Mouse (Mus musculus) fibroblast of lung, adult 2 months (primary cell): ENCODE data around the gene Cdh23.
A peak's percentile ranks its signal among the peaks of the same experiment; 100 is the strongest.

Experiments
- DNase-seq: peaks from one replicate; pipeline ENCODE4 v3.0.0-alpha.2; 2011; ENCODE audit warnings: low read depth

Gene Cdh23

DNA sequence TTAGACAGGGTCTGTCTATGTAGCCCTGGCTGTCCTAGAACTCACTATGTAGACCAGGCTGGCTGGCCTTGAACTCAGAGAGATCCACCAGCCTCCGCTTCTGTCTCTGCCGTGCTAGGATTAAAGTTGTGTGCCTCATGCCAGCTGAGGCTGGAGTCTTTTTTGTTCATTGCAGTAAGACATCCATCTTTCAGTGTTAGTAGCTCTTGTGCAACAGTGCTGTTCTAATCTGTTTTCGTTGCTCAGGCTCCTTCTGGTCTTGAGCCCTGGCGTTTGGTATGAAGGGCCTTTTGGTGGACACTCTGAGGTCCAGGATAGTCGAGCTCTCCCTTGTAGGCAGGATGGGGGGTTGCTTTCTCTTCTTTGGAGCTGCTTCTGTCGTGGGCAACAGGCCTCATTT is 332.9 kb downstream of the Cdh23 start:
- DNase-seq = no peak

DNA sequence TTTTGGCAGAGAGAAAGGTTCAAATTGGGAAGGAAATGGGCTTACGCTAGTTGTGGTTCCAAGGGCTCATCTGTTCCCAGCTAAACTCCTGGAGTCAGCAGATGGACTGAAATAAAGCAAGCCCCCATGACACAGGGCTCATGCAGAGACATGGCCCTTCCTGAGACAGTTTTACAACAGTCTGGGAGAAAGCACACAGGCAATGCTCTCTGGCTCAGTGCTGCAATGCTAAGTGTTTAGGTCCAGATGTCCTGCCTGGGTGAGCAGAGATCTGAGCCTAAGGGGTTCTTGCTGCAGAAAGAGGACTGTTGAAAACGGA is 334.0 kb downstream of the Cdh23 start:
- DNase-seq = no peak

DNA sequence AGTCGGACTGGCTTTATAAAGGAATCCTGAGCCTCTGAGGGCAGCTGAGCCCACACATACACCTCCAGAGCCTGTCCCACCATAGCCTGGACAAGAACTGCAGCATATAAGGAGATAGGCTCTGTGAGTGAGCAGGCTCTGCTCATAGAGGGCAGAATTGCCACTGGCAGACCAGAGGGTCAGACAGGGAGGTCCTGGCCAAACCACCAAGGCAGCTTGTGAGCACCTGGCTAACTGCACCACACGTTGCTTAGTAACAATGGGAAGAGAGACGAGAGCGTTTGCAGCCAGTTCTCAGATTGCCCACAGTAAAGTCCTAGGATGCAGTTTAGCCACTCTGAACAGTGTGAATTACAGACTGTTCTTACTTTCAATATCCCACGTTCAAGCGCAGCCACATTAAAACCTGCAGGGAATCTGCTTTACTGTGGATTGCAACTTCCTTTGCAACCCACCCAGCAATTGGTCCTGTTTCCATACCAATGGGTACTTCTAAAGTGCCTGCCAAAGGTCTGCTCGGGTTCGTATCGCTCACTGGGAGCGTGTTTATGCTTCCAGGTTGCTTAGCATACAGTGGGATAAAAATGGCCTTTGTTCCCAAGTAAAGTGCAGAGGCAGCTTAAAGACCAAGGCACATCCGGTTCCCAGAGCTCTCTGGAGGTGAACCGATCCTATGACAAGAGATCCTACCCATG is 334.5 kb downstream of the Cdh23 start:
- no peak for DNase-seq

- DNase-seq = no peak
Observed at GRCm38 (mm10) chr10:60358776-60359175, 337.5 kb downstream of the Cdh23 start.

GRCm38 (mm10) chr10:60357901-60358300 is 338.4 kb downstream of the Cdh23 start:
- DNase-seq = no peak

DNA sequence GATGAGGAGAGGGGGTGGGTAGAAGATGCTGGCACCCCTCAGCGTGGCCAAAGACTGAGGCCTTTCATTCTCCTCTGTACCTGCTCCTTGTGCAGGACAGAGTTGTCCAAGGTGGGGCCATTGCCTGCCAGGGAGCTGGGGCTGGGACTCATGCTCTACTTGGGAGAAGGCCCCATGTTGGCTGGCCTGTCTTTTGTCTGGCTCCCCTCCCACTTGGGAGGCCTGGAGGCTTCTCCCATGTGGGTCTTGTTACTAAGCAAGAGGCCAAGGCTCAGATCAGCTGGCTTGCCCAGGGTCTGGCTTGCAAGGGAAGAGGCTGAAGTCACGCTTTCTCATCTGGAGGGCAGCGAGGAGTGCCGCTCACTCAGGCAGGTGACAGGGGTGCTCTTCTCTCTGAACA is 338.8 kb downstream of the Cdh23 start:
- DNase-seq = no peak

- DNase-seq = peak; percentile 86
Observed at GRCm38 (mm10) chr10:60354881-60355677, 341.2 kb downstream of the Cdh23 start.

- no peak for DNase-seq
Observed at GRCm38 (mm10) chr10:60354003-60354325, 342.3 kb downstream of the Cdh23 start.

- no peak for DNase-seq
Observed at GRCm38 (mm10) chr10:60353241-60354002, 342.9 kb downstream of the Cdh23 start.

GRCm38 (mm10) chr10:60351761-60352455 is 344.4 kb downstream of the Cdh23 start:
- peak; percentile 97 for DNase-seq

DNA sequence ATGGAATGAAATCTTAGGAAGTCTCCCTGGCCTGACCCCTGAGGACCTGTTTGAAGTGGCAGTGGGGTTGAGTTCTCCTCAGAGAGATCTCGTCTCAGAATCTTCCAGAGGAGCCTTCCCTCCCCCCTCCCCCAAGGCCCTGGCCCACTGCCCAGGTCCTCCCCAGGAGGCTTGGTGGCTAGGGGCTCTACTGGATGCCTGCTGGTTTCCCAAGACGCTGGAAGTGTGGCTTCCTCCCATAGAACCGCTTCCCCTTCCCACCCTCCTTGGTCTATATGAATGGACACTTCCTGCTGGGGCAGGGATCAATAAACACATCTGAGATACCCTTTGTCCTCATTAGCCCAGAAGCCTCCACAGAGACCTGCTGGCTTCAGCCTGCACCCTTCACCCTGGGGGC is 345.0 kb downstream of the Cdh23 start:
- no peak for DNase-seq

DNA sequence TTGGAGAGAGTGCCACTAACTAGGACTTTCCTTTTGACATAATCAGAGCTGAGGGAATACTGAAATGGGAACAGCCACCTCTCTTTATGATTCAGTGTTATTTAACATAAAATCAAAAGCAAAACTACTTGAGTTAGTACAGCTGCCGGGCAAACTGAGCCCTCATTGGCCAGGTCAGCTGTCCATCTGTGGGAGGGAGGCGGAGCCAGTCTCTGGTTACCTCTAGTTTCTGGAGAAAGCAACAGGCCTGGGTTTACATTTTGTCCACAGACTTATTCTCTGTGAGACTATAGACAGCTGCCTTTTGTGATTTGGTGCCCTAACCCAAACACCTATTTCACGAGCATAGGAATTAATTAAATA is 345.5 kb downstream of the Cdh23 start:
- peak; percentile 90 for DNase-seq

- no peak for DNase-seq
Observed at GRCm38 (mm10) chr10:60350077-60350804, 346.0 kb downstream of the Cdh23 start.

GRCm38 (mm10) chr10:60349644-60350043 is 346.6 kb downstream of the Cdh23 start:
- no peak for DNase-seq

DNA sequence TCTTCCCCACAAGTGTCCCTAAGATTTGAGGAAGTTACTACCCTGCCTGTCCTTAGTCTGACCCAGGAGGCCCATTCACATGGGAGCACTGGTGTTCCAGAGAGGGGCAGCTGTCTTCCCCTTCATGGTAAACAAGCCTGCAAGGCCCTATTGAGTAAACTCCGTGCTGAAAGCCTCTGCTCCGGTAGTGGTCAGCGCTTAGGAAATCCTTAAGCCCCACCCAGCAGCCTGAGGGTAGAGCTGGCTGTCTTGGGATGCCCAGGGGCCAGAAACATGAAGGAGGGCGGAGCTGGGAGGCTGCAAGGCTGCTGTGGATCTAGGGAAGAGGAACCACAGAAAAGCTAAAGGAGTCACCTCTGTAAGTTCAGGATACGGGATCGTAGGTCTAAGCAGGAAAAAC is 347.2 kb downstream of the Cdh23 start:
- peak; percentile 84 for DNase-seq

- DNase-seq = no peak
Observed at GRCm38 (mm10) chr10:60347768-60348610, 348.3 kb downstream of the Cdh23 start.

GRCm38 (mm10) chr10:60346701-60347405 is 349.4 kb downstream of the Cdh23 start, which contains the start of gene Vsir:
Vsir (plus strand) TSS chr10:60346851.
- no peak for DNase-seq

GRCm38 (mm10) chr10:60346056-60346455 is 350.2 kb downstream of the Cdh23 start:
- no peak for DNase-seq

DNA sequence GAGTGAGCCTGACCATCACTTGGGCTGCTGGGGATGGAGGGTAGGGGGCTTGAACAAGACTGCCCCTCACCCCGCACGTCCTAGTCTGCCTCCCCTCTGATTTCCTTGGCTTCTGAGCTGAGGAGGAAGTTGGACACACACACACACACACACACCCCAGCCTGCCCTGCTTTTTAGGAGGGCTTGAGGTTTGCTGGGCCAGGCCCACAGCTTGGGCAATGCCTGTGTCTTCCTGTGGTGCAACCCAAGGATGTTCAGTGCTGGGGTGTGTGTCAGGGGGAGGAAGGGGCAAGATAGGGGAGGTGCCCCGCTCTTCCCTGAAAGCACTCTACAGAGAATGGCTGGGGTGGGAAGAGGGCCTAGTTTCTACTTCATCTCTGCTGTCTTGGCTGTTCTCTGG is 352.2 kb downstream of the Cdh23 start:
- DNase-seq = no peak

DNA sequence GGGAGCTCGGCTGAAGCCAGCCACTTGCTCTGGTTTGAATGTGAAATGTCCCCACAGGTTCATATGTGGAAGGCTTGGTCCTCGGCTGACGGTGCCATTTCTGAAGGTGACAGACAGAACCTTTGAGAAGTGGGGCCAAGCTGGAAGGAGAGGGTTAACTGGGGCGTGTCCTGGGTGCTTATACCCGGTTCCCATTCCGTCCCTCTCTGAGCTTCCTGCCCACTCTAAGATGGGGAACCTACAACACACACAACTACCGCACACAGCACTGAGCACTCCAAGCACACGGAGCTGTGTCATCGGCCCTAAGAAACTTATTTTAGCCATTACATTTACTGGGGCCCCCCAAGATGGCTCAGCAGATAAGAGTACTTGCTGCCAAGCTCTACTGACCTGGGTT is 354.8 kb downstream of the Cdh23 start:
- DNase-seq = no peak
